20 mouse cellular contexts compared by ENCODE assay signal in genomic region chr11:68987365-68987882, GRCm38 (mm10). TPM values are rescaled to one million over a fixed set of nuclear protein-coding genes. Genes with fewer than 3 reads are reported as not detected.
DNase-seq lines count a peak whose midpoint lies in the region; ATAC-seq lines count a peak whose summit lies in the region.
"Had no signal": no experiment of that assay in that cellular context is flagged by ENCODE, and none has a peak within 500 bp of the region (broad histone marks: within the 10 kb centered on the region; RNA-seq: fewer than 3 reads in every experiment).

No protein-coding gene starts in this region.

- no peaks in the 10 kb centered on the region for H3K9me3 ChIP-seq in hindbrain, embryonic 16.5 days (ENCODE audit: control insufficient read depth, low read length)
- H3K9me3 ChIP-seq in hindbrain, embryonic 12.5 days (replicated peaks), result no peaks in the 10 kb centered on the region
- no peaks in the 10 kb centered on the region for H3K9me3 ChIP-seq in midbrain, embryonic 14.5 days (ENCODE audit: control insufficient read depth, low read length)
- no peaks in the 10 kb centered on the region for H3K9me3 ChIP-seq in midbrain, embryonic 13.5 days
- no peaks in the 10 kb centered on the region for H3K9me3 ChIP-seq in embryonic facial prominence, embryonic 10.5 days
- H3K9me3 ChIP-seq: embryonic facial prominence, embryonic 12.5 days; forebrain, embryonic 15.5 days; heart, embryonic 13.5 days; hindbrain, embryonic 13.5 days had no signal

- peak; percentile 75 to 79 for DNase-seq in cerebellum, postnatal 10 days
- no peak for DNase-seq in cerebellum, postnatal 36 days
- DNase-seq in midbrain, embryonic 14.5 days, result peak; percentile 4
- no peak for DNase-seq in embryonic facial prominence, embryonic 10.5 days (ENCODE audit: low spot score)
- DNase-seq: adrenal gland, postnatal 14 days; embryo, embryonic 11 days; gastrocnemius, postnatal 36 days; heart, adult 11 months; heart, postnatal 36 days; kidney, adult 11 months had no signal

- peak overlapping the region; percentile 23; the same call in 1 of the 2 replicates for H3K27ac ChIP-seq in hindbrain, embryonic 16.5 days (ENCODE audit: low read depth, low read length)
- no peak overlapping the region for H3K27ac ChIP-seq in hindbrain, embryonic 12.5 days
- H3K27ac ChIP-seq in midbrain, embryonic 14.5 days (replicated peaks; ENCODE audit: low read depth, low read length), result no peak overlapping the region
- H3K27ac ChIP-seq in midbrain, embryonic 13.5 days, result no peak overlapping the region
- no peak overlapping the region for H3K27ac ChIP-seq in embryonic facial prominence, embryonic 10.5 days (replicated peaks)
- H3K27ac ChIP-seq: embryonic facial prominence, embryonic 12.5 days; forebrain, embryonic 15.5 days; heart, embryonic 13.5 days; hindbrain, embryonic 13.5 days had no signal

- H3K4me3 ChIP-seq in hindbrain, embryonic 16.5 days (ENCODE audit: low read length), result no peak overlapping the region
- H3K4me3 ChIP-seq in hindbrain, embryonic 12.5 days, result no peak overlapping the region
- H3K4me3 ChIP-seq in midbrain, embryonic 14.5 days (replicated peaks; ENCODE audit: low read depth, low read length), result no peak overlapping the region
- H3K4me3 ChIP-seq in midbrain, embryonic 13.5 days (replicated peaks), result no peak overlapping the region
- H3K4me3 ChIP-seq in embryonic facial prominence, embryonic 10.5 days, result no peak overlapping the region
- H3K4me3 ChIP-seq: embryonic facial prominence, embryonic 12.5 days; forebrain, embryonic 15.5 days; heart, embryonic 13.5 days; hindbrain, embryonic 13.5 days had no signal

- 71% methylated on average over 11 of the region's 11 CpGs for WGBS in hindbrain, embryonic 16.5 days
- 89% methylated on average over 11 of the region's 11 CpGs for WGBS in hindbrain, embryonic 12.5 days
- WGBS in midbrain, embryonic 14.5 days, result 87% methylated on average over 11 of the region's 11 CpGs
- WGBS in midbrain, embryonic 13.5 days, result 86% methylated on average over 11 of the region's 11 CpGs
- 91% methylated on average over 11 of the region's 11 CpGs for WGBS in embryonic facial prominence, embryonic 10.5 days

- H3K4me1 ChIP-seq in hindbrain, embryonic 16.5 days (ENCODE audit: control insufficient read depth, insufficient read depth, low read depth, low read length), result no peaks in the 10 kb centered on the region
- no peaks in the 10 kb centered on the region for H3K4me1 ChIP-seq in hindbrain, embryonic 12.5 days
- H3K4me1 ChIP-seq in midbrain, embryonic 14.5 days (ENCODE audit: control insufficient read depth, insufficient read depth, low read length), result no peaks in the 10 kb centered on the region
- H3K4me1 ChIP-seq in midbrain, embryonic 13.5 days (replicated peaks), result no peaks in the 10 kb centered on the region
- H3K4me1 ChIP-seq in embryonic facial prominence, embryonic 10.5 days, result no peaks in the 10 kb centered on the region
- H3K4me1 ChIP-seq: embryonic facial prominence, embryonic 12.5 days; forebrain, embryonic 15.5 days; heart, embryonic 13.5 days; hindbrain, embryonic 13.5 days had no signal

- ATAC-seq in hindbrain, embryonic 16.5 days, result 0 out of 2 replicates have a peak, but pooled peaks have one; percentile 24
- ATAC-seq in hindbrain, embryonic 12.5 days (ENCODE audit: low FRiP score), result no peak
- ATAC-seq in midbrain, embryonic 14.5 days (ENCODE audit: low FRiP score, low TSS enrichment), result no peak
- no peak for ATAC-seq in midbrain, embryonic 13.5 days
- ATAC-seq: activated CD4-positive, CD25-positive, alpha-beta regulatory T cell, adult 4 months; forebrain, embryonic 15.5 days; Patski had no signal

- H3K4me2 ChIP-seq in hindbrain, embryonic 16.5 days (ENCODE audit: low read length), result no peak overlapping the region
- H3K4me2 ChIP-seq in hindbrain, embryonic 12.5 days (replicated peaks), result no peak overlapping the region
- no peak overlapping the region for H3K4me2 ChIP-seq in midbrain, embryonic 14.5 days (ENCODE audit: low read length)
- H3K4me2 ChIP-seq in midbrain, embryonic 13.5 days (replicated peaks), result no peak overlapping the region
- H3K4me2 ChIP-seq: embryonic facial prominence, embryonic 12.5 days; forebrain, embryonic 15.5 days; heart, embryonic 13.5 days; hindbrain, embryonic 13.5 days had no signal

- H3K27me3 ChIP-seq in hindbrain, embryonic 16.5 days (replicated peaks; ENCODE audit: control insufficient read depth, insufficient read depth, low read length), result no peaks in the 10 kb centered on the region
- no peaks in the 10 kb centered on the region for H3K27me3 ChIP-seq in hindbrain, embryonic 12.5 days
- no peaks in the 10 kb centered on the region for H3K27me3 ChIP-seq in midbrain, embryonic 14.5 days (ENCODE audit: control insufficient read depth, insufficient read depth, low read length)
- no peaks in the 10 kb centered on the region for H3K27me3 ChIP-seq in midbrain, embryonic 13.5 days
- no peaks in the 10 kb centered on the region for H3K27me3 ChIP-seq in embryonic facial prominence, embryonic 10.5 days (replicated peaks; ENCODE audit: low read depth, poor library complexity, severe bottlenecking)
- H3K27me3 ChIP-seq: CH12.LX; embryonic facial prominence, embryonic 12.5 days; forebrain, embryonic 15.5 days; heart, embryonic 13.5 days; hindbrain, embryonic 13.5 days; Patski had no signal

- no peak overlapping the region for H3K9ac ChIP-seq in hindbrain, embryonic 16.5 days (ENCODE audit: low read depth, low read length)
- H3K9ac ChIP-seq in hindbrain, embryonic 12.5 days, result no peak overlapping the region
- no peak overlapping the region for H3K9ac ChIP-seq in midbrain, embryonic 14.5 days (replicated peaks; ENCODE audit: low read length)
- no peak overlapping the region for H3K9ac ChIP-seq in midbrain, embryonic 13.5 days (replicated peaks)
- H3K9ac ChIP-seq: embryonic facial prominence, embryonic 12.5 days; forebrain, embryonic 15.5 days; heart, embryonic 13.5 days; hindbrain, embryonic 13.5 days had no signal

- H3K36me3 ChIP-seq in hindbrain, embryonic 16.5 days (ENCODE audit: control insufficient read depth, insufficient read depth, low read length), result peaks cover 31% of the 10 kb centered on the region
- peaks cover 55% of the 10 kb centered on the region for H3K36me3 ChIP-seq in hindbrain, embryonic 12.5 days
- peaks cover 64% of the 10 kb centered on the region for H3K36me3 ChIP-seq in midbrain, embryonic 14.5 days (ENCODE audit: control insufficient read depth, insufficient read depth, low read length)
- peaks cover 61% of the 10 kb centered on the region for H3K36me3 ChIP-seq in midbrain, embryonic 13.5 days
- H3K36me3 ChIP-seq in embryonic facial prominence, embryonic 10.5 days (replicated peaks), result peaks cover 73% of the 10 kb centered on the region

RNA-seq across cellular contexts. Expression of gene Rangrf, which starts 12.4 kb away (rescaled TPM):
- 30.0 and 36.9 TPM in 2 replicates for polyA plus RNA-seq in hindbrain, embryonic 16.5 days (2015; fragmentation: Nextera tagmentation; extraction: Ambion mirVana)
- polyA plus RNA-seq in hindbrain, embryonic 12.5 days (2016; fragmentation: Nextera tagmentation; extraction: Ambion mirVana), result 34.4 and 38.3 TPM in 2 replicates
- polyA plus RNA-seq in midbrain, embryonic 14.5 days (2014; fragmentation: Nextera tagmentation; extraction: Ambion mirVana), result 22.1 and 22.4 TPM in 2 replicates
- polyA plus RNA-seq in midbrain, embryonic 13.5 days (2015; fragmentation: Nextera tagmentation; extraction: Ambion mirVana), result 30.4 and 31.6 TPM in 2 replicates
- polyA plus RNA-seq in embryonic facial prominence, embryonic 10.5 days (2016; fragmentation: Nextera tagmentation; extraction: Ambion mirVana), result 87.7 and 93.0 TPM in 2 replicates

RNA-seq across cellular contexts. Expression of gene Slc25a35, which starts 19.5 kb away (rescaled TPM):
- polyA plus RNA-seq in hindbrain, embryonic 16.5 days (2015; fragmentation: Nextera tagmentation; extraction: Ambion mirVana), result 2.3 and 3.4 TPM in 2 replicates
- 2.3 TPM in 2 replicates for polyA plus RNA-seq in hindbrain, embryonic 12.5 days (2016; fragmentation: Nextera tagmentation; extraction: Ambion mirVana)
- 1.1 and 1.9 TPM in 2 replicates for polyA plus RNA-seq in midbrain, embryonic 14.5 days (2014; fragmentation: Nextera tagmentation; extraction: Ambion mirVana)
- polyA plus RNA-seq in midbrain, embryonic 13.5 days (2015; fragmentation: Nextera tagmentation; extraction: Ambion mirVana), result 1.2 and 1.3 TPM in 2 replicates
- polyA plus RNA-seq in embryonic facial prominence, embryonic 10.5 days (2016; fragmentation: Nextera tagmentation; extraction: Ambion mirVana), result 2.4 and 2.7 TPM in 2 replicates

RNA-seq across cellular contexts. Expression of gene Pfas, which starts 20.8 kb away (rescaled TPM):
- polyA plus RNA-seq in hindbrain, embryonic 16.5 days (2015; fragmentation: Nextera tagmentation; extraction: Ambion mirVana), result 12.9 and 16.4 TPM in 2 replicates
- 27.8 and 31.0 TPM in 2 replicates for polyA plus RNA-seq in hindbrain, embryonic 12.5 days (2016; fragmentation: Nextera tagmentation; extraction: Ambion mirVana)
- 12.6 and 16.5 TPM in 2 replicates for polyA plus RNA-seq in midbrain, embryonic 14.5 days (2014; fragmentation: Nextera tagmentation; extraction: Ambion mirVana)
- 25.7 and 26.0 TPM in 2 replicates for polyA plus RNA-seq in midbrain, embryonic 13.5 days (2015; fragmentation: Nextera tagmentation; extraction: Ambion mirVana)
- 70.1 and 71.9 TPM in 2 replicates for polyA plus RNA-seq in embryonic facial prominence, embryonic 10.5 days (2016; fragmentation: Nextera tagmentation; extraction: Ambion mirVana)

RNA-seq across cellular contexts. Expression of gene Ctc1, which starts 28.3 kb away (rescaled TPM):
- polyA plus RNA-seq in hindbrain, embryonic 16.5 days (2015; fragmentation: Nextera tagmentation; extraction: Ambion mirVana), result 62.9 and 66.0 TPM in 2 replicates
- polyA plus RNA-seq in hindbrain, embryonic 12.5 days (2016; fragmentation: Nextera tagmentation; extraction: Ambion mirVana), result 64.8 and 66.4 TPM in 2 replicates
- 55.8 and 56.1 TPM in 2 replicates for polyA plus RNA-seq in midbrain, embryonic 14.5 days (2014; fragmentation: Nextera tagmentation; extraction: Ambion mirVana)
- 51.2 and 58.8 TPM in 2 replicates for polyA plus RNA-seq in midbrain, embryonic 13.5 days (2015; fragmentation: Nextera tagmentation; extraction: Ambion mirVana)
- polyA plus RNA-seq in embryonic facial prominence, embryonic 10.5 days (2016; fragmentation: Nextera tagmentation; extraction: Ambion mirVana), result 100 and 103 TPM in 2 replicates

RNA-seq across cellular contexts. Expression of gene Arhgef15, which starts 30.1 kb away (rescaled TPM):
- 27.2 and 33.9 TPM in 2 replicates for polyA plus RNA-seq in hindbrain, embryonic 16.5 days (2015; fragmentation: Nextera tagmentation; extraction: Ambion mirVana)
- 8.5 TPM in 2 replicates for polyA plus RNA-seq in hindbrain, embryonic 12.5 days (2016; fragmentation: Nextera tagmentation; extraction: Ambion mirVana)
- 19.3 and 19.5 TPM in 2 replicates for polyA plus RNA-seq in midbrain, embryonic 14.5 days (2014; fragmentation: Nextera tagmentation; extraction: Ambion mirVana)
- polyA plus RNA-seq in midbrain, embryonic 13.5 days (2015; fragmentation: Nextera tagmentation; extraction: Ambion mirVana), result 12.1 and 13.6 TPM in 2 replicates
- polyA plus RNA-seq in embryonic facial prominence, embryonic 10.5 days (2016; fragmentation: Nextera tagmentation; extraction: Ambion mirVana), result 8.9 and 9.2 TPM in 2 replicates

Comparison
In these comparisons a context has a peak if more than half of its experiments do, and no peak if none do; other contexts are left out.
1. DNase-seq: peak in cerebellum, postnatal 10 days (2 of 2) and midbrain, embryonic 14.5 days (single experiment); none in cerebellum, postnatal 36 days (0 of 2) and embryonic facial prominence, embryonic 10.5 days (single experiment).